Mouse (Mus musculus) intestine, postnatal 0 days (tissue): Measurements from ENCODE around the gene Zbtb16. TPM values are rescaled to one million over a fixed set of nuclear protein-coding genes. Genes with fewer than 3 reads are reported as not detected.

Experiments used
- ATAC-seq: fragments of 200-750 bp; cut with Nextera tagmentation; 2 replicates; pipeline ENCODE4 v1.8.0; 2017; ENCODE audit warnings: mild to moderate bottlenecking, moderate TSS enrichment, moderate library complexity
- H3K27ac ChIP-seq: fragments of 300-500 bp; sonication (generic); 2 replicates; pipeline ENCODE4 v1.5.1; 2014; ENCODE audit warnings: mild to moderate bottlenecking, low read depth, low read length, moderate library complexity
- H3K27me3 ChIP-seq: fragments of 300-500 bp; sonication (generic); replicated peaks from 2 replicates; pipeline ENCODE4 v1.6.1; 2014; ENCODE audit warnings: low read length, mixed read lengths; ENCODE audit not compliant: control insufficient read depth, insufficient read depth
- H3K36me3 ChIP-seq: fragments of 300-500 bp; sonication (generic); 2 replicates; pipeline ENCODE4 v1.6.1; 2014; ENCODE audit warnings: mild to moderate bottlenecking, moderate library complexity; ENCODE audit not compliant: control insufficient read depth, insufficient read depth
- H3K4me1 ChIP-seq: fragments of 300-500 bp; sonication (generic); replicated peaks from 2 replicates; pipeline ENCODE4 v1.6.1; 2014; ENCODE audit warnings: antibody characterized with exemption, low read length, mixed read lengths; ENCODE audit not compliant: control insufficient read depth, insufficient read depth
- H3K4me2 ChIP-seq: fragments of 300-500 bp; sonication (generic); replicated peaks from 2 replicates; pipeline ENCODE4 v1.6.1; 2014; ENCODE audit warnings: low read depth, mild to moderate bottlenecking, moderate library complexity
- H3K4me3 ChIP-seq: fragments of 300-500 bp; sonication (generic); 2 replicates; pipeline ENCODE4 v1.5.1; 2014; ENCODE audit warnings: low read depth, low read length
- H3K9ac ChIP-seq: fragments of 300-500 bp; sonication (generic); 2 replicates; pipeline ENCODE4 v1.6.1; 2014; ENCODE audit warnings: mild to moderate bottlenecking, low read depth, low read length
- H3K9me3 ChIP-seq: fragments of 300-500 bp; sonication (generic); 2 replicates; pipeline ENCODE4 v1.6.1; 2016; ENCODE audit warnings: mixed run types; ENCODE audit not compliant: control insufficient read depth
- CTCF ChIP-seq: sonication (generic); IDR thresholded peaks from 2 replicates; pipeline ENCODE4 v1.5.1; 2016; ENCODE audit warnings: low read depth, mild to moderate bottlenecking, control low read depth, antibody characterized with exemption, moderate library complexity
- WGBS: fragments of 180-500 bp; shearing (Covaris S2); extraction: QIAGEN DNeasy Blood & Tissue Kit; methylation state at CpG from one replicate; pipeline ENCODE4 v1.1.7; 2014; 5-methylcytosine and 5-hydroxymethylcytosine counted together
- polyA plus RNA-seq: library from polyadenylated mRNA; unstranded; fragments of >200 nt; fragmentation: Nextera tagmentation; extraction: Ambion mirVana; gene quantifications from 2 replicates; pipeline ENCODE4 v1.2.1, GENCODE M21; 2015

The Zbtb16 gene
- polyA plus RNA-seq, 1 experiment from 2014 or later: 0.91 TPM

GRCm38 (mm10) chr9:48713779-48714178 is 122.2 kb downstream of the Zbtb16 start:
- no peaks in the 10 kb centered on the region for H3K27me3 ChIP-seq
- H3K4me3 ChIP-seq: no peak overlapping the region
- no peak overlapping the region for H3K9ac ChIP-seq
- no peak overlapping the region for H3K4me2 ChIP-seq
- no peak overlapping the region for H3K27ac ChIP-seq
- no peak for ATAC-seq
- no peaks in the 10 kb centered on the region for H3K4me1 ChIP-seq
- no peaks in the 10 kb centered on the region for H3K36me3 ChIP-seq
- WGBS: 96% methylated on average over 8 of the region's 8 CpGs
- no peak for TF ChIP-seq CTCF
- H3K9me3 ChIP-seq: no peaks in the 10 kb centered on the region

- WGBS: 89% methylated on average over 13 of the region's 13 CpGs
- no peak for ATAC-seq
These were observed 122.8 kb downstream of the Zbtb16 start for GRCm38 (mm10) chr9:48712985-48713765.

GRCm38 (mm10) chr9:48711826-48712225 is 124.2 kb downstream of the Zbtb16 start:
- WGBS: 77% methylated on average over 5 of the region's 5 CpGs
- no peak overlapping the region for H3K4me3 ChIP-seq
- no peaks in the 10 kb centered on the region for H3K36me3 ChIP-seq
- H3K9me3 ChIP-seq: no peaks in the 10 kb centered on the region
- H3K27me3 ChIP-seq: no peaks in the 10 kb centered on the region
- no peaks in the 10 kb centered on the region for H3K4me1 ChIP-seq
- no peak overlapping the region for H3K4me2 ChIP-seq
- no peak overlapping the region for H3K9ac ChIP-seq
- ATAC-seq: no peak
- no peak overlapping the region for H3K27ac ChIP-seq
- TF ChIP-seq CTCF: no peak

More at GRCm38 (mm10) chr9:48712985-48713765, 122.8 kb downstream of the Zbtb16 start:
- Histone ChIP-seq H3K4me3 (no peak overlapping the region), H3K9me3 (no peaks in the 10 kb centered on the region), H3K9ac (no peak overlapping the region), H3K27ac (no peak overlapping the region), H3K36me3 (no peaks in the 10 kb centered on the region), H3K4me1 (no peaks in the 10 kb centered on the region), H3K4me2 (no peak overlapping the region), H3K27me3 (no peaks in the 10 kb centered on the region)
- TF ChIP-seq CTCF: no peak

GRCm38 (mm10) chr9:48711296-48711781 is 124.7 kb downstream of the Zbtb16 start:
- Histone ChIP-seq H3K9ac (no peak overlapping the region), H3K9me3 (no peaks in the 10 kb centered on the region), H3K4me1 (no peaks in the 10 kb centered on the region), H3K4me2 (no peak overlapping the region), H3K4me3 (no peak overlapping the region), H3K27me3 (no peaks in the 10 kb centered on the region), H3K36me3 (no peaks in the 10 kb centered on the region), H3K27ac (no peak overlapping the region)
- ATAC-seq: no peak
- 48% methylated on average over 9 of the region's 9 CpGs for WGBS
- no peak for TF ChIP-seq CTCF

GRCm38 (mm10) chr9:48710355-48711295 is 125.4 kb downstream of the Zbtb16 start:
- H3K27me3 ChIP-seq: no peaks in the 10 kb centered on the region
- H3K4me2 ChIP-seq: no peak overlapping the region
- H3K27ac ChIP-seq: no peak overlapping the region
- H3K9ac ChIP-seq: no peak overlapping the region
- ATAC-seq: no peak
- H3K4me1 ChIP-seq: no peaks in the 10 kb centered on the region
- TF ChIP-seq CTCF: no peak
- H3K36me3 ChIP-seq: no peaks in the 10 kb centered on the region
- 42% methylated on average over 17 of the region's 17 CpGs for WGBS
- H3K4me3 ChIP-seq: no peak overlapping the region
- no peaks in the 10 kb centered on the region for H3K9me3 ChIP-seq

GRCm38 (mm10) chr9:48707824-48708229 is 128.2 kb downstream of the Zbtb16 start:
- no peaks in the 10 kb centered on the region for H3K27me3 ChIP-seq
- H3K4me1 ChIP-seq: no peaks in the 10 kb centered on the region
- no peaks in the 10 kb centered on the region for H3K9me3 ChIP-seq
- ATAC-seq: peak; percentile 20; the same call in 1 of the 2 replicates
- no peak overlapping the region for H3K4me2 ChIP-seq
- TF ChIP-seq CTCF: no peak
- H3K27ac ChIP-seq: no peak overlapping the region; the same call in 1 of the 2 replicates
- 61% methylated on average over 6 of the region's 6 CpGs for WGBS
- H3K9ac ChIP-seq: no peak overlapping the region
- H3K4me3 ChIP-seq: no peak overlapping the region
- H3K36me3 ChIP-seq: no peaks in the 10 kb centered on the region
